Mouse (Mus musculus) neutrophil, adult 59 days (primary cell): Measurements from ENCODE around the gene Oxct2a. TPM values are rescaled to one million over a fixed set of nuclear protein-coding genes. Genes with fewer than 3 reads are reported as not detected.

Experiments
- total RNA-seq, 2 experiments: library from RNA; stranded (reverse); gene quantifications; 1 replicate in 1 of 2; 2 replicates in 1 of 2; pipeline ENCODE4 v1.2.4; 2023

Oxct2a gene
- not detected for total RNA-seq

DNA sequence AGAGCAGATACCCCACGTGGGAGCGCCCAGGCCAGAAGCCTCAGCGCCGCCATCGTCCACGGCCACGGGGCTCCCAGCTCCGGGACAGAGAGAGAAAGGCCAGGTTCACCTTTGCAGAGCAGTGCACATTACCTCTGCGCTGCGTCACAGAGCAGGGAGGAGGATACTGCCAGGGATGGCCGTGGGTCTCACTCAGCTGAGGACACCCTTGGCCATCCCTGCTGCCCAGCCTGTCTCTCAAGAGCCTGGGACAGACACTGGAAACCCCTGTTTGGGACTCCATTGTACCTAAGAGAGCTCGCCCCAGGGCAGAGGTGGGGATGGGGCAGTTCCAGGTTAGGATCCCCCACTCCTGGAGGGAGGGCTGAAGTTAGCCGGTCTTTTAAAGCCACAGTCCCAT lies at the start of gene Oxct2a:
Oxct2a (minus strand) TSS at position 101 of the 400 bp plus-strand sequence.

DNA sequence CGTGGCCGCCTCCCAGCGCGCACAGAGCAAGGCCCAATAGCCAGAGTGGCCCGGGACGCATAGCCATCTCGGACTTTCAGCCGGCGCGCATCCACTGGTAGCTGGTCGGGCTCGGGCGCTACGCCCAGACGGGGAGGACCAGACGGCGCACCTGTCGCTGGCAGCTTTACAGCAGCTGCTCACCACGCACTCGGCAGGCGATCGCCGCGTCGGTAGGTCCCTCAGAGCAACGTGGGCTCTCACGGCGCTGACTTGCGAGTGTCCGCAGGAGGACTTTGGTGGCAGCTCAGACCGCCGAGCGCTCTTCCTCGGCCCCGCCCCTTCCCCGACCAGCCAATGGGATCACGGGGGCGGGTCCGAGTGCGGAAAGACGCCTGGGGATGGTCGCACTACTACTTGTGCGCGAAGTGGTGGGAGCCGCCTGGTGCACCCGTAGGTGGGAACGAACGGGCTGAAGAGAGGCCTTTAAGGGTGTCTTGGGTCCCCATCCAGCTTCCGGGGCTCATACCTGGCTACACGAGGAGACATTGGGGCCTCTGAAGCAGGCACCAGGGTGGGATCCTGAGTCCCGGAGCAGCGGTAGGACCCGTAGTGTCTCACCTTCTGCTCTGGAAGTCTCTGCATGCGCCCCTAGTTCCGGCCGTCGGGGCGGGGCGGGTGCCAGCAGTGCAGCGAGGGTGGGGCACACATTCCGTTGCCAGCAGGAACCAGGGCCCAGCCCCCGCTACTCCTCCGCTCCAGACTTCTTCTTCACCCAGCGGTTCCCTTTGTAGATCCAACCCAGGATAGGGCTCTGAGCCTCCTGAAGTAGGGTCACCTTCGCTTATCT lies 19.4 kb upstream of the Oxct2a start, which contains the start of gene Bmp8a:
Bmp8a (minus strand) TSS at position 611 of the 829 bp plus-strand sequence.

Other genes starting within 250 kb of the Oxct2a start
- gene Bmp8b, start 218.5 kb downstream of the Oxct2a start, total RNA-seq = not detected
- gene Oxct2b, start 207.4 kb downstream of the Oxct2a start, total RNA-seq = not detected
- gene Ppie, start 183.7 kb downstream of the Oxct2a start, total RNA-seq = 10 to 100 TPM; 23.7 to 24.4 TPM
- not detected for gene Hpcal4, start 140.4 kb downstream of the Oxct2a start, total RNA-seq
- not detected for gene Nt5c1a, start 122.1 kb downstream of the Oxct2a start, total RNA-seq
- under 1 TPM; 0.09 to 0.40 TPM for gene Heyl, start 90.1 kb downstream of the Oxct2a start, total RNA-seq
- gene Pabpc4, start 61.3 kb downstream of the Oxct2a start, total RNA-seq = 10 to 100 TPM; 44.9 to 73.3 TPM
- gene Bmp8a, start 19.6 kb upstream of the Oxct2a start, total RNA-seq = under 1 TPM; 0.18 to 0.33 TPM